20 mouse cellular contexts compared by ENCODE assay signal in the genomic region with DNA sequence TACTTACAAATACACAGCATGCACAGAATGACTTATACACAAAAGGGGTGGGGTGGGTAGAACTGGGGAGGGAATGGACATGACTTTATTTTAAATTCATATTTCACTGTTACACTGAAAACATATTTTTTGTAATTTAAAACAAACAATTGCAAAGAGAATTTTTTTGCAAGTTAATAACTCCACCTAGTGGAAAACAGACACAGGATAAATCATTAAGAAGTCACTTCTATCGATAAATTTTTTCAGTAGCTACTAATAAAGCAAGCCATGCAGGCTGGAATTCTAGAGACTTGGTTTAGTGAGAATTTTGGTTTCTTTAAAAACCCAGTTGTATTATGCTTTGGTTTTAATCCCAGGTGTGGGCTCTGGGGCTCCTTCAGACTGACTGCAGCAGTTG.
"Had no signal": no experiment of that assay in that cellular context is flagged by ENCODE, and none has a peak within 500 bp of the region (broad histone marks: within the 10 kb centered on the region; RNA-seq: fewer than 3 reads in every experiment).

No protein-coding gene starts in this region.

- H3K9ac ChIP-seq: intestine, embryonic 15.5 days; liver, embryonic 12.5 days; liver, embryonic 15.5 days; lung, embryonic 15.5 days; neural tube, embryonic 13.5 days had no signal

- ATAC-seq: intestine, embryonic 15.5 days; liver, embryonic 12.5 days had no signal

- H3K9me3 ChIP-seq: intestine, embryonic 15.5 days; liver, embryonic 12.5 days; liver, embryonic 15.5 days; lung, embryonic 15.5 days; megakaryocyte, embryonic 14.5 days; midbrain, embryonic 10.5 days; neural tube, embryonic 13.5 days had no signal

- H3K27me3 ChIP-seq: intestine, embryonic 15.5 days; liver, embryonic 12.5 days; liver, embryonic 15.5 days; lung, embryonic 15.5 days; megakaryocyte, embryonic 14.5 days; neural tube, embryonic 13.5 days had no signal

- H3K4me2 ChIP-seq: intestine, embryonic 15.5 days; liver, embryonic 12.5 days; liver, embryonic 15.5 days; lung, embryonic 15.5 days; neural tube, embryonic 13.5 days had no signal

- H3K4me1 ChIP-seq: neural tube, embryonic 13.5 days had no signal

- H3K4me3 ChIP-seq: intestine, embryonic 15.5 days; liver, embryonic 12.5 days; liver, embryonic 15.5 days; lung, embryonic 15.5 days; megakaryocyte, embryonic 14.5 days; midbrain, embryonic 10.5 days; neural tube, embryonic 13.5 days had no signal

- DNase-seq: kidney, adult 11 months; kidney, adult 9 months; kidney, postnatal 14 days; kidney, postnatal 4 days; layer of hippocampus, adult 9-11 months; layer of hippocampus, postnatal 36 days; liver; lung, adult 18-20 months; lung, postnatal 10 days; lung, postnatal 36 days; midbrain, embryonic 14.5 days; right cerebral cortex, postnatal 4 days; thymus, postnatal 25 days had no signal

- H3K27ac ChIP-seq: intestine, embryonic 15.5 days; liver, embryonic 12.5 days; liver, embryonic 15.5 days; lung, embryonic 15.5 days; midbrain, embryonic 10.5 days; neural tube, embryonic 13.5 days had no signal
